ENCODE assay signal across 25 mouse cellular contexts in genomic region chr7:81151216-81151615, GRCm38 (mm10). TPM values are rescaled to one million over a fixed set of nuclear protein-coding genes. Genes with fewer than 3 reads are reported as not detected.
"Had no signal": no experiment of that assay in that cellular context is flagged by ENCODE, and none has a peak within 500 bp of the region (broad histone marks: within the 10 kb centered on the region; RNA-seq: fewer than 3 reads in every experiment).

No protein-coding gene starts in this region.

- H3K27ac ChIP-seq: layer of hippocampus, adult 2 months; left cerebral cortex, adult 2 months; liver, embryonic 13.5 days; macrophage; midbrain, embryonic 12.5 days; midbrain, embryonic 15.5 days; neural tube, embryonic 13.5 days; stomach, embryonic 15.5 days had no signal

- H3K9me3 ChIP-seq: liver, embryonic 13.5 days; midbrain, embryonic 12.5 days; midbrain, embryonic 15.5 days; neural tube, embryonic 13.5 days; stomach, embryonic 15.5 days had no signal

- H3K27me3 ChIP-seq: liver, embryonic 13.5 days; midbrain, embryonic 12.5 days; midbrain, embryonic 15.5 days; neural tube, embryonic 13.5 days; stomach, embryonic 15.5 days had no signal

- DNase-seq: kidney, adult 18-20 months; kidney, adult 9 months; kidney, postnatal 14 days; kidney, postnatal 4 days; layer of hippocampus, adult 9-11 months; layer of hippocampus, postnatal 36 days; liver, embryonic 13.5 days; lung, adult 2 months; retina, postnatal 1 day; right cerebral cortex, postnatal 25 days; spleen, adult 18-20 months; thymus, adult 2 months; thymus, postnatal 14 days; thymus, postnatal 4 days had no signal

- H3K9ac ChIP-seq: liver, embryonic 13.5 days; midbrain, embryonic 12.5 days; midbrain, embryonic 15.5 days; neural tube, embryonic 13.5 days; stomach, embryonic 15.5 days had no signal

- H3K4me3 ChIP-seq: layer of hippocampus, adult 2 months; left cerebral cortex, adult 2 months; liver, embryonic 13.5 days; midbrain, embryonic 12.5 days; midbrain, embryonic 15.5 days; myocyte; neural tube, embryonic 13.5 days; stomach, embryonic 15.5 days had no signal

- H3K4me1 ChIP-seq: midbrain, embryonic 12.5 days; midbrain, embryonic 15.5 days; neural tube, embryonic 13.5 days; stomach, embryonic 15.5 days had no signal

- H3K36me3 ChIP-seq: liver, embryonic 13.5 days; midbrain, embryonic 12.5 days; midbrain, embryonic 15.5 days; neural tube, embryonic 13.5 days; stomach, embryonic 15.5 days had no signal

RNA-seq across cellular contexts. Expression of gene Slc28a1, which starts 36.6 kb away (rescaled TPM):
- total RNA-seq: layer of hippocampus, adult 2 months; layer of hippocampus, postnatal 36 days; megakaryocyte, adult 5-6 weeks; neutrophil, adult 5-6 weeks had no signal
- polyA plus RNA-seq: lung, embryonic 16.5 days; macrophage; midbrain, embryonic 12.5 days; midbrain, embryonic 15.5 days; myocyte; neural tube, embryonic 13.5 days had no signal
